Mouse (Mus musculus): Measurements from ENCODE around the gene Rps12-ps3.

DNA sequence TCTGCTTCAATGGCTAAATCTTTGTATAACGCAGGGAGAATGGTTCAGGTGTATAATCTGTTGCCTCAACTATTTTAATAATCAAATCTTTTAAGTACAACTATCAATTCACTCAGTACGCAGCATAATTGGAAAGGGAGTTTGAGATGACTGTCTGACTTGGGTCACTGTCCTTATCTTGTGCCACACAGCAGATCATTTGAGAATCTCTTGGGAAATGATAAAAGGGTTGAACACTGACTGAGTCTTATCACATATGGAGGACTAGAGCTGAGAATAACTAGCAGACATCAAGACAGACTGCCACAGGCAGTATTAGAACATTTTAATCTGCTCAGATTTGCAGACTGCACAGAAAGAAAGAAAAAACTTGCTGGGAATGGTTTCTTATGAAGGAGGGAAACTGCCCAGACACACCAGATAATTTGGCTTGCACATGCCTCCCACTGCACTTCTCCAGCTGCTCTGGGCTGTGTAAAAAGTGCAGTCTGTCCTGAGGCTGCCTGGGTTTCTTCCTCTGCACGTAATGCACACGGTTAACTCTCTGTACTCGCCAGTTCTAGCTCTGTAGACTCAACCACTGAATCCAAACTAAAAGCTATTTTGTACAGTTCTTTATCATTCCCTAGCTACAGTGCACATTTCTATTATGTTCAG is 29.8 kb upstream of the Rps12-ps3 start:
- TF ChIP-seq CTCF (IDR thresholded peaks at IDR 0.05) = no peak
- TF ChIP-seq EP300 (IDR thresholded peaks at IDR 0.05) = no peak

Measured in lung, postnatal 0 days (tissue).